Mouse (Mus musculus): ENCODE measurements around the gene Snx19.

Gene Snx19

DNA sequence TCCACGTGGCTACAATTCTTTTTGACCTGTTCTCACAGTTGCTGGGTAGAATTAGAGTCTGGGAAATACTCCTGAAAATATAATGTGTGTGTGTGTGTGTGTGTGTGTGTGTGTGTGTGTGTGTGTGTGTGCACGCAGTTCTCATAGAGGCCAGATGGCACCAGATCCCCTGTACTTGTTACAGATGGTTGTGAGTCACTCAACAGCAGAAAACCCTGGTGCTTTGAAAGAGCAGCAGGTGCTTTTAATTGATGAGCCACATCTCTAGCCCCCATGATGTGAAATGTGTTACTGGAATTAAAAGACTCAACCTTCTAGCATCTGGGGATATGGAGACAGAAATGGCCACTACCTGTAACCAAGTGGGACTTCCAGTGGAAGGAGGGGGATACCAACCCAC lies 58.3 kb downstream of the Snx19 start:
- DNase-seq = no peak

DNA sequence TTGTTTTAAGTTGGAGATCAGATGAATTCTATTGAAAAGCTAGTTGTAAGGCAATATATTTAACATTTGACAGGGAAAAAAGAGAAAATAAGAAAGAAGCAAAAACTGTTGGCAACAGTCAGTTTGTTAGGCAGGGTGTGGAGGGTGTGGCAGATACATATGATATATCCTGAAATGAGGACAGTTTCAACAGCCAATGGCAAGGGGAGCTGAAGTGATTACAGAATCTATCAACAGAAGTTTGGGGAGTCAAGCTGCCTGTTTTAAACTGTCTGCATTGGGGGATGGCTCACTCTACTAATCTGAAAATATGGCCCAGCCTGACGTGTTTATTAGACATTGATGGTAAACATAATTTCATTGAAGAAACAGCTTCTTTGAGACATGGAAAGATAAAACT lies 61.5 kb downstream of the Snx19 start:
- no peak for DNase-seq

DNA sequence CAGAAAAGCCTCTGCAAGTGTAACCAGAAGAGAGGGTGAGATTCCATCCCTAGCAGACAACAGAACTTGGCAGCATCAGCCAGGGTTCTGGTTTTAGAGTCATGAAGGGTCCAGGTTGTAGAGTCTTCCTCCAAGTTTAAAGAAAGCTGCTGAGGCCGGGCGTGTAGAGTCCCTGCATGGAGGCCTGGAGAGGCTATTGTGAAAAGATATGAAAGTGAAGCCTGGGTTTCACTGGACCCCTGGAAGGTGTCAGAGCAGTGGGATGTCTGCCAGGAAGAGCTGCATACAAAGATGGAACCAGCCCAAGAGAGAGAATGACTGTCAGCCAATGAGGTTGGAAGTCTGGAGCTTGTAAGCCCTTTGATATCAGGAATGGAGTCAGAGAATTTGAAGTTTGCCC lies 67.5 kb downstream of the Snx19 start:
- DNase-seq = no peak

DNA sequence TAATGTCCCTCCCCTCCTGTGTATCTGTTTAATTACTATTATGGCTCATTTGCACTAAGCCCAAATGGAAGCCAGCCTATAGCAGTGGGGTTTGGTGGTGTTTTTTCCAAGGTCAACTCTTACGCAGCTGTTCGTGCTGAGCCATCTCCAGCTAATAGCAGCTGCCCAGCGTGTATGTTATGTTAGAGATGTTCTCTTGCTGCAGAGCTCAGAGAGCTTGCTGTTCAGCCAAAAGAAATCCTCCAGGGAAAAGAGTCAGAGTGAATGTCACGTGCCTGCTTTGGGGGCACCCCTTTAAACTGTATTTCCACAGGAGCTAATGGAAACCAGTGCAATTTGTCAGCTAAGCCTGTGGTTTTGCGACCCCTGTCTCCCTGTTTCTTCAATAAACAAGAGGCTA lies 82.1 kb downstream of the Snx19 start:
- DNase-seq = no peak

DNA sequence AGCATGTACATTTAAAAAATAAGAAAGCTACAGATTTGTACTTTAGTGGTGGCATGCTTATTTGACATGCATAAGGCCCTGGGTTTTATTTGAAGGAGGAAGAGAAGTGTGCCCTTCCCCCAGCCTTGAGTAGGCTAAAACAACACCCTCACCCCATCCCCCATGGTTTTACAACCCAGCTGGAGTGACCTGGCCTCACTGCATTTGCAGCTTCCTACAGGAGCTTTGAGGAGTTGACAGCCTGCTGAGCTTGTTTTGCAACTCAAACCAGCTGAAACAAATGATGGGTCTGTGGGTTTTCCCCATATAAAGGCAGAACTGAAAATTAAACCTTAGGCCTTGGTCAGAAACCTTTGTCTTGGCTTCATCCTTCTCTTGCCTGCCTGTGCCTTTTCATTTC lies 89.0 kb downstream of the Snx19 start:
- no peak for DNase-seq
